Mouse (Mus musculus) spleen, postnatal 4 days (tissue): ENCODE results near the gene Rap1a.

Experiments used
- DNase-seq, 2 experiments: peaks; one replicate each; pipeline ENCODE4 v3.0.0; 2022; ENCODE audit warnings: low spot score in 2 of 2

The Rap1a gene

DNA sequence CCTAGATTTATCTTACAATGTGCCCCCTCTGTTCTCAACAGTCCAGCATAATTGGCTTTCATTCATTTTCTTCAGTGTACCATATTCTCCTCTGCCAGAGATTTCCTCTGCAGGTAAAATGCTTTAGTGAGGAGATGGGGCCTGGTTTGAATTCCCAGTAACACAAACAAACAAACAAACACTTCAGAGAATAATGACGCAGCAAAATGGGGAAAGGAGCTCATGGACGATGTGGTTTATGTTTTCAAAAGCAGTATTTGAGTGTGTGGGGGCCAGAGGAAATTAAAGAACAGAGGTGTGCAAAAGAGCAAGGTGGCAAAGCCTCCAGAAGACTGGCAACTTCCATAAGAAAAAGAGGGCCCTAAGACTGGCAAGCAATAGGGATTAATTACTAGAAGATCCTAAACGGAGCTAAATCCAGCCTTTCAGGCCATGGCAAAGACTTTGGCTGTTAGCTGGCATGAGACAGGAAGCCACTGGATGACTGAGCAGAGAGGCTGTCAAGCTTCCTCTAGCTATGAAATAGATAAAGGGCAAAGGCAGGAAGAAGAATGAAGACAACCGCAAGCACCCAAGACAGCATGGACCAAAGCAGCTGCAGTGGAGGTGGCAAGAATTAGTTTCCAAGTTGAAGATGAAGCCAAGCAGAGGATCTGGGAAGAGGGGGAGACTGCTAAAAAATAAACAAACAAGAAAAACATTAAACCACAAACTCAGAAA lies 37.8 kb downstream of the Rap1a start:
- no peak for DNase-seq

DNA sequence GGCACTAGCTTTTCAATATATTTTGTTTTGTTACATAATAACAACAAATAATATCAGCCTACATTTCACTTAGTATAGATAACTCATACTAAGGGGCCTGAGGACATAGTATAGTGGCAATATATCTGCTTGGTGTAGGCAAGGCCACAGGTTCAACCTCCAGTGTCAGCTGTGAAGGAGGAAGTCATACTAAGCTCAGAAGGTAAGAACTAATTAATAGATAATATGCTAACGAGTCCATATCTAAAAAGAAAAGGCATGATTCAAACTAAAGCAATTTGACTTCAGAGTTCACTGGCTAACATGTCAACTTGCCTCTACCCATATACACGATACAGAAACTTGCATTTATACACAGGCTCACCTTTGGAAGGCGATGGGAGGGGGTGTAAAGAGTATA lies 41.1 kb downstream of the Rap1a start:
- DNase-seq, result no peak

DNA sequence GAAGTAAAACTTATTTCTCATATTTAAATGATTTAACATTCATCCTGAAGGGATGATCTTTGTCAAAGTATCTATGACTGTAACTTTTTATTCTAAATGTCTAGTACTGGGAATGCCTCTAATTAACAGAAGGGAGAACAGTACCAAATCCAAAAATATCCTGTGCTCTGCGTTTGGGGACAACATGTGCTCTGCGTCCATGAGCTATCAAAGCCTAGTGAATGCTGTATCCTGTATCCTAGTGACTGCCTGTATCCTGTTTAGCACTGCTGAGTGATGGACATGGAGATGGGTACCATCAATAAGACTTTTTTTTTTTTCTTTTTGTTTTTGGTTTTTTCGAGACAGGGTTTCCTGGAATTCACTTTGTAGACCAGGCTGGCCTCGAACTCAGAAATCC lies 42.5 kb downstream of the Rap1a start:
- DNase-seq, result no peak

DNA sequence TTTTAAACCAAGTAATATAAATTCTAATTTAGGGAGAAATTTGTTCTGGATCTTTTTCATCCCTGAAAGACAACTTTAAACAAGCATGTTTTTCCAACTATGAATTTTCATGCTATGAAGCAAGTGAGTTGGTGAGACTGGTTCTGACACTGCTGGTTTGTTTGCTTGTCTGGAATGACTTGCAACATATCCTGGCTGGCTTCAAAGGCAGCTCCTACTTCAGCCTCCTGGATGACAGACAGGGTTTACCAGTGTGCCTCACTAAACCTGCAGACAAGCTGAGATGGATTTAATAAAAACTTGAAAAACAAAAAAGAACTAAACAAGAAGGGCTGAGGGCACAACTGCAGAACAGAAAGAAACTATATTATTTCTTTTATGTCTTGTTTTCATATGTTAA lies 43.0 kb downstream of the Rap1a start:
- DNase-seq, result no peak

DNA sequence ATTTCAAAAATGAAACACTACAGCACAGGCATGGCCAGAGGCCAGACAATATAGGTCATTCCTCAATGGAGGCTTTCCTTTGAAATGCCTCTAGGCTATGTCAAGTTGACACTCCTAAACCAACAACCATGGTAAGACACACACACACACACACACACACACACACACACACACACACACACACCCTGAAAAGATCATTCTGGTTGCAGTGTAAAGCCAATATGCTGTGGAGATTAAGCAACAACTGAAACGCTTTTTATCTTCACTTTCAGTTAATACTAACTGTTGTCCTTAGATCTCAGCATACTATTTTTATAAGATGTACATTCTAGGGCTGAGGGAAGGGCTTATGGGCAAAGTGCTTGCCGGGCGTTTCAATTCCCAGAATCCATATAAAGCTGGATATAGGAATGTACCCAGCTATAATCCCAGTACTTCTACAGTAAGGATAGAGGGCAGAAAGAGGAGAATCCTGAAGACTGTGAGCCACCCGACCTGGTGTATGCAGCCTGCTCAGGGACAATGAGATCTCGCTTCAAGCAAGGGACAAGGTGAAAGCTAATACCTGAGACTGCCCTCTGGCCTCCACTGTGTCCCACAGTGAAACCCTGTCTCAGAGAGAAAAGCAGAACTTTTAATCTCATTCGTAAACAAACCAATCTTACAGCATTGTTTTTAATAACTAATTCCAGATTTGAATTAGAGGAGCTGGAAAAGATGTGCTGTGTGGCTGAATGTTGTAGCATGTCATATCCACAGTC lies 43.6 kb downstream of the Rap1a start:
- DNase-seq, result no peak

DNA sequence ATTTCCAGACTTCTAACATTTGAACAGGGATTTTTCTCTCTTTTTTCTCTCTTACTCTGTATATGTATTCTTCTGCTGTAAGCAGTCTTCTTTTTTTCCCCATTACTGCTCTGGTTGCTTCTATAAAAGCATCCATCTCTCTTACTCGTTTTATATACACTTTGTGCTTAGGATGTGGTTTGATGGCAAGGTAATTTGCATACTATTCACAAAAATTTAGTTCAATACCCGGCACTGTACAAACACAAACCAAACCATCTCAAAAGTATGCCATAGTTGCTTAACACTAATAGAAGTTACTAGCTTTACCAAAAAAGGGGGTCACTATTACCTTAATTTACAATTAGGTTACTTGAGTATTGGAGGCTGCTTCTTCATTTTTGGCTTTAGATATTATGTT lies 44.6 kb downstream of the Rap1a start:
- no peak for DNase-seq

DNA sequence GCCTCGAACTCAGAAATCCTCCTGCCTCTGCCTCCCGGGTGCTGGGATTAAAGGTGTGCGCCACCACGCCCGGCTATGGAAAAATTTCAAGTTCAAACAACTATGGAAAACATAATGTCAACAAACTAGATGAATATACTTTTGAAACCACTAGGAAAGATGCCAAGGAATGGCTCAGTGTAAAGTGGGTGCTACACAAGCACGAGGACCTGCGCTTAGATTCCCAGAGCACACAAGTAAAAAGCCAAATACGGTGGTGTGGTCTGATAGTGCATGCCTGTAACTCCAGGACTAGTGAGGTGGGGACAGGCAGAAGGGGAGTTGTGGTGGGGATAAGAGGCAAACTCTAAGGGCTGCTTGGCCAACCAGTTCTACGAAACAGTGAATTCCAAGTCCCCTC lies 46.0 kb downstream of the Rap1a start:
- no peak for DNase-seq

DNA sequence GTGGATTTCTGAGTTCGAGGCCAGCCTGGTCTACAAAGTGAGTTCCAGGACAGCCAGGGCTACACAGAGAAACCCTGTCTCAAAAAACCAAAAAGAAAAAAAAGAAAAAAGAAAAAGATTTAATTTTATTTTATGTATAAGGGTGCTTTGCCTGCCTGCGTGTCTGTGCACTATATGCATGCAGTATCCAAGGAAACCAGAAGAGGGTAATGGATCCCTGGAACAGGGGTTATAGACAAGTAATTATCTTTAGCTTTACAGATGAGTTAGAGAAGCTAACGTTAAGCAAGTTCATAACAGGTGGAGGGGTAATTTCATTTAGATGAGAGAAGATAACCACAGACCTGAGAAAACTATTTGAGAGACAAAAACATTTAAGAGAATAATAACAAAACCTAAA lies 47.0 kb downstream of the Rap1a start:
- DNase-seq, result no peak

DNA sequence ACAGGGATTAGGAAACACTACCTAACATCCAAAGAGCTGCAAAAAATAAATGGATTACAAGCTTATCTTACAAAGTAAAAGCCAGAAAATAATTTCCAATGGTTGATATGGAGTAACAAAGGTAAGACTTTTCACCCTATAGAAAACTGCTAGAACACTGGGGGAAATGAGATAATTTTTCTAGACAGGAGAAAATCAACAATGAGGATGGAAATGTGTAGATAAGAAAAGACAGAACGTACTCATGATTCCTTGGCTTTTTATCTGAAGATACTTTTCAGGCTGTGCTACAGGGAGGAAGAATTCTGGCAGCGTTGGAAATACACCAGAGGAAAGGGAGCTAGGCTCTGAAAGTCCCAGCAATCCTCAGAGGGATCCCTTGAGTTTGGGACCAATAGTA lies 50.3 kb downstream of the Rap1a start:
- DNase-seq, result no peak

DNA sequence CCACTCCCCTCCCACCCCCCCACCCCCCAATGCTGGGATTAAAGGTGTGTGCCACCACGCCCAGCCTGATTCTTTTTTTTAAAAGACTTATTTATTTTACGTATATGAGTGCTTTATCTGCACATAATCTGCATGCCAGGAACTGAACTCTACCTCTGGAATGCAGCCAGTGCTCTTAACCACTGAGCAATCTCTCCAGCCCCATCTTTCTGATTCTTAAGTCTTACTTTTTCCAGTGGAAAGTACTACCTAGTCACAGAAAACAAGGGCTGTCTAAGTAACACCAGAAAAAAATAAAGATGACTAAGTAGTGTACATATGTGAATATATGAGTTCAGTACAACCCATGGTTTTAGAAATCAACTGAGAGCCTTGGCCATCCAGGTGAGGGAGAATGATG lies 54.6 kb downstream of the Rap1a start:
- no peak for DNase-seq

DNA sequence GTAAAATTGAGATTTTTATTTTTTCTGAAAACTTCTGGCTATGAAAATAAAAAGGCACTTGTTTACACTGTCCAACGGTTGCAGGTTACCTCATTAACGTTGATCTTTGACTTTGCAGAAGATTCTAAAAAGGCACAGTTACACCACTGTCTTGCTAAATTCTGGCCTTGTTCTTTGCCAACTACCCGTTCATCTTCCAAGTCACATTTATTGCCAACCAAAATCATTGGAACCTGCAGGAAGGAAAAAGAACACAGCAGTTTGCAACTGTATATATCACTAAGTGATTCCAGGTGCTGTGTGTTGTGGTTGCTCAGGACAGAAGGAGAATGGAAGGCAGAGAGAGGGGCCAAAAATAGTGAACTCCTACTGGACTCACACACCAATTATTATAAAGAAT lies 63.5 kb downstream of the Rap1a start:
- DNase-seq, result no peak

DNA sequence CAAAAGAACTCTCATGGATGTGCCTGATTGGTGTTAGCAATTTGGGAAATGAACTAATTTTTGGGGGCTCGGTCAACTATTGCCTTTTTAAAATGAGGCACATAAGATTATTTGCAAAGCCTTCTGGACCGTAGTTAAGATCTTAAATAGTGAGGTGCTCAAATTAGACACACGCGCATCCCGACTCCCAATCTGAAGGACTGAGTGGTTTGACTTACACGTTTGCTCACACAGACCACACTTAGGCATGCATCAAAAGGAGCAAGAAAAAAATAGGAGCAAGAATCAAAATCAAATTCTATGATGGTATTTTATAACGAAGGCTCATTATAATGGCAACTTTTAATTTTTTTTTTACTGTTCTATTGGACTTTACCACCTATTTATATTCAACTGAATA lies 64.1 kb downstream of the Rap1a start:
- peak in 1 of 2 experiments; percentile 1 for DNase-seq

DNA sequence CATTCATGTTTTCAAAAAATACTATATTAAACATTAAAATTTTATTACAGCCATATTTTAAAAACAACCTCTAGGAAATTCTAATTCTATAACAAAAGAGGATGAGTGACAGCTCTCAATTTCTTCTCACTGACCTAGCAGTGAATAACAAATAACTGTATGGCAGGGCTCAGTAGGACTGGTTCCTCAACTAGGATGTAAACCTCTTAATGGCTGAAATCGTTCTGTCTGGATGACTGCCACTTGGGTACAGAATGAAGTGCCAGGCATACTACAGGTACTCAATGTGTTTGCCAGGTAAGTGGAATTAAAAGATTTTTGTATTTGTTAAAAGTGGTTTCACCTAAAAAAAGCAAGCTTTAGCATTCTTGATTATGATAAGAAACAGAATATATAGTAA lies 65.0 kb downstream of the Rap1a start:
- DNase-seq, result peak in 1 of 2 experiments; percentile 3

DNA sequence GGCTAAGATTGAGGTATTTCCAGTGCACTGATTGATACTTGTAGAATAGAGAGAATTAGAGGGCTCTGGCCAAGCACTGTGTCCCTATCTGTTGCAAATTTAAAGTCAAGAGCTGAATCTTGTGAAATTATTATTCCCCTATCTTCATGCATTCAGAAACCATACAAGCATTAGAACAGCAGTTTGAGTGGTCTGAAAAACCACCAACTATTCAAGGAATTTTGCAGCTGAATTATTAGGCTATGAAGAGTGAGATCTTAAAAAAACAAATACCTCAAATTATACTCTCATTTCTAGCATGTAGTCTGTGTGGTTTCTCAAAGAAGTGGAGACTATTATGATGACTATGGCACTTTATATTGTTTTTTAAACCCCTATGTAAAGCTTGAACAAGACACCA lies 65.9 kb downstream of the Rap1a start:
- no peak for DNase-seq

DNA sequence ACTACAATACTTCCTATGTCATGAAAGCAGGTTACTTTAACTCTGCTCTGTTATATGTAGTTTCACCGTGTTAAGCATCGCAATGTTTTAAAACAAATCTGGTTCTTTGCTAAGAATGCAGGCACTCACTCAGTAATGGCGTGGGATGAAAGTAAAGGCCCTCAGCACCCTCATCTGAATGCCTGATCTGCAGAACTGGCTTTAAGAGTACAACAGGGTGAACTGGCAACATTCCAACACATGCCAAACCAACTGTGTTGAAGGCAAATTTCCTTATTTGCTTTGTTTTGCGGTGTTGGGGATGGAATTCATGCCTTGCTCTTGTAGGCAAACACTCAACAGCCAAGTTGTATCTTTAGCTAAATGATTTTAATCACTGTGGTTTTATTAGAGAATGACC lies 67.6 kb downstream of the Rap1a start:
- DNase-seq, result peak in 1 of 2 experiments; percentile 39

DNA sequence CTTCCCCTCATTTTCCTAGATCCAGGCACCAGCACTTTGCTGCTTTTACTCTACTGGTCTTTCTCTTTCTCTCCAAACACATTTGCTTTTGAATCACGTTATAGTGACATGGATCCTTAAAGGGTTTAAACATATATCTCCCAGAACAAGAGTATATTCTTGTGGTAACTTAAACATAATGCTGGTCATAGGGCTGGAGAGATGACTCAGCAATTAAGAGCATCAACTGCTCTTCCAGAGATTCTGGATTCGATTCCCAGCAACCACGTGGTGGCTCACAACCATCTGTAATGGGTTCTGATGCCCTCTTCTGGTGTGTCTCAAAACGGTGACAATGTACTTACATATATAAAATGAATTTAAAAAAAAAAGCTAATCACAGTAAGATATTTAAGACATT lies 68.8 kb downstream of the Rap1a start:
- DNase-seq, result peak in 1 of 2 experiments; percentile 17

DNA sequence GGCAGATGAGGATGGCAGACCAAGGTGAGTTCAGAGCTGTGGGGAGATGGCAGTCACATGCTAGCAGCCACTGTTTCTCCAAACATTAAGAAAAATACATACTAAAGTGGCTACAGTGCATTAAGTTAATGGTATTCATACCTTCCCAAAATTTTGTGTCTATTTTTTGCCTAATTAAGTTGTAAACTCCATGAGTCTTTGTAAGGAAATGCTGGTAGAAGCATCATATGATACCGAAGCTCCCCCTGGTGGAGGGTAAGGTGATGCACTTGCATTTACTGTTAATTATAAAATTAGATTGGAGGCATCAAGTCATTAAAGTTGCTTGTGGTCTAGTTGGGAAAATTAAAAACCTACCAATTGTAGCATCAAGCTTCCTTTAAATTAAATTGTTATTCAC lies 75.1 kb downstream of the Rap1a start:
- DNase-seq, result peak; percentile 53 to 77

DNA sequence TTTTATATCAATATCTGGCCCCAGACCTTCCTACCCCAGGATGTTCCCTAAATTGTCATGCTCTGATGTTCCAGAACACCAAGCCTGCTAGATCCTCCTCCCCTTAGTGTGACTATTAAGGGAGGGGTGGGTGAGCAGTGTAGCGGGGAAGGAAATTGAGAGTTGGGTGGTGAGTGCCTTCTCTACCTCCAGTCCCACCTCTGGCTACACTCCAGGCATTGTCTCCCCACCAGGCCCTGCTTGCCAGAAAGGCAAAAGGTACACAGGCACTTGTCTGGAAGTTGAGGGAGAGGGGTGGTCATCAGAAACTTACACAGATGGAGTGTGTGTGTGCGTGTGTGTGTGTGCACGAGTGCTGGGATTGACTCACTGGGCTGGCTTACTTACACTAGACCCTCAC lies 78.6 kb downstream of the Rap1a start:
- peak in 1 of 2 experiments; percentile 48 for DNase-seq

DNA sequence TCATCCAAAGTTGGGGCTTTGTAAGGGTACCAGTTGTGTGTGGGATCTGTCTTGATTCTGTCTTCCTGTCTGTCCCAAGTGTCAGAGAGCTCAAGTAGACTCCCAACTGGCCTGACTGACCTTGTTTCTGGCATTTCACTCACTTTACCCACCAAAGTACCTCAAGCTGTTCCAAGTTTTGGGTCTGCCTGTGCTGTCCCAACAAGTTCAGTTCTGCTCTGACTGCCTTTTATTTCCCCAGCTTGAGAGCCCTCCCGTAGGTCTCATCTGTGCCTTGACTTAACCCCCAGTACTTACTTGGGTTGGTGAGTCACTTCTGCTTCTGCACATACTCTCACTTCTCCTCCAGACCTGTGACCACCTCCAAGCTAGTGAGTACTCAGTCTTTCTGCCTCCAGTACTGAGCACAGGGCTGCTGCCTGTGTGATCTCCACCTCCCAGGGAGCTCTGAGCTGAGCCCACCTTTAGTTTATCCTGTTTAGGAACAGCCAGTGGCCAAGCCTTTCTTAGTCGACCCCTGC lies 79.4 kb downstream of the Rap1a start:
- DNase-seq, result peak in 1 of 2 experiments; percentile 56

DNA sequence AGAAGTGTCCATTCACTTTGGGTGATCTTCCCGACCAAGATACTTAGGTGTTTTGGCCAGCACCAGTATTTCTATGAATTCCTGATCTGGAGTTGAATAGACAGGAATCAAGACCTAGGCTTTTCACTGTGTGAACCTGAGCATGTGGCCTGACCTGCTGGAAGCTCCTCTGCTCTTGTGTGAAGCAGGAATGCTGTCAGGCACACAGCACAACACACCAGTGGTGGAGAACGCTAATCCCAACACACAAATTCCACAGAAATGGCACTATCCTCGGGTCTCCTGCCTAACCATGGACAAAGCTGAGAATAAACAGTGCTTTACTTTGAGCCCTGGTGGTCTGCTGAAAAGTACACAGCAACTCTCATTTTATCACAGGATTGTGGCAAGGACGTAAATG lies 80.6 kb downstream of the Rap1a start:
- DNase-seq, result peak in 1 of 2 experiments; percentile 49

DNA sequence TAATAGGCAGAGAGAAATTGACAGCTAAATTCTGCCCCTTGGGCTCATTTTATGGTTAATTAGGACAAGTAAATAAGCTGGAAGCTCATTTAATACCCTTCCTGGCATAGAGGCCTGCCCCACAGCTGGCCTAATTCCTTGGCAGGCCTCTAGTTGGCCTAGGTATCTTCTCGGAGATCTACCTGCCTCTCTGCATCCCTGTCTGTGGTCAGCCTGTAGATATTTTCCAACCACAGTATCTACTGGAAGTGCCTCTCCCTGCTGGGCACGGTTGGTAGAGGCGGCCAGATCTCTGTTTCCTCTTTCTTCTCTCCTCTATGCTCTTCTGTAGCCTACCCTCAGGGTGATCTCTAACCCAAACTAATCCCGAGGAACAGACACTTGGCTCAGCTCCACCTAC lies 81.2 kb downstream of the Rap1a start:
- peak in 1 of 2 experiments; percentile 45 for DNase-seq

DNA sequence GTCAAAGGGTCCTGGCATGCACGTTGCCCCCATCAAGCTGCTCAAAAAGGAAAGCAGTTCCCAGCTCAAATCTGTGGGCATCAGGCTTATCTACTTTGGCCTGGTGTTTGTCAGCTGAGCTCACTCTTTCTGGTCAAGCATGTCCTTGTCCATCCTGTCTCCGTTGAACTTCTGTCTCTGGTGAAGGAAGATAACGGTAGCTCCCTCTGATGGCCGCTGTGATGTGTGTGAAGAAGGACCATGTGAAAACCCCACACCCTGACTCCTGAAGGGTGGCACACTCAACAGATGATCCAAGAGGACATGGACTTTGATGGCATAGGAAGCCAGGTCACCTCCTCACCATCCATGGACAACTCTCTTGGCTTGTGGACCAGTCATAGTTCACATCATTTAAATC lies 82.4 kb downstream of the Rap1a start:
- peak in 1 of 2 experiments; percentile 39 for DNase-seq
